Mouse (Mus musculus) CH12.LX (cell line): ENCODE data around the gene Arhgap44. TPM values are rescaled to one million over a fixed set of nuclear protein-coding genes. Genes with fewer than 3 reads are reported as not detected.

Experiments used
- DNase-seq: peaks from one replicate; pipeline ENCODE4 v3.0.0-alpha.2; 2013; ENCODE audit errors: extremely low read depth
- H3K27ac ChIP-seq: 2 replicates; pipeline ENCODE4 v1.5.1; 2012; ENCODE audit warnings: low read depth, mild to moderate bottlenecking, control low read depth, moderate library complexity; ENCODE audit not compliant: insufficient read depth
- H3K27me3 ChIP-seq: replicated peaks from 2 replicates; pipeline ENCODE3; 2012; ENCODE audit warnings: inconsistent platforms
- H3K36me3 ChIP-seq, 2 experiments: replicated peaks in 1 of 2; 2 replicates each; pipeline versions ENCODE3 to v1.6.1; 2012; ENCODE audit warnings: inconsistent platforms in 1 of 2, low read length in 1 of 2, mild to moderate bottlenecking in 1 of 2, mixed read lengths in 1 of 2, moderate library complexity in 1 of 2; ENCODE audit not compliant: control insufficient read depth in 1 of 2, insufficient read depth in 1 of 2
- H3K4me1 ChIP-seq, 2 experiments: 2 replicates each; pipeline ENCODE4 v1.6.1; 2012; ENCODE audit warnings: inconsistent platforms in 1 of 2, moderate library complexity in 1 of 2; ENCODE audit not compliant: insufficient read depth in 2 of 2, control insufficient read depth in 1 of 2
- H3K4me2 ChIP-seq: 2 replicates; pipeline ENCODE4 v1.6.1; 2012; ENCODE audit warnings: low read depth, mild to moderate bottlenecking, control low read depth; ENCODE audit not compliant: poor library complexity, insufficient read depth, severe bottlenecking
- H3K4me3 ChIP-seq, 3 experiments: fragments of 150-350 bp in 1 of 3; sonication (generic) in 1 of 3; replicated peaks in 1 of 3; 2 replicates each; pipeline versions ENCODE3 to v1.5.1; 2011 to 2012; ENCODE audit warnings: low read depth in 2 of 3, low read length in 2 of 3, mild to moderate bottlenecking in 2 of 3, moderate library complexity in 2 of 3, control low read depth in 1 of 3, improper control_type of control experiment in 1 of 3, inconsistent platforms in 1 of 3, mixed read lengths in 1 of 3; ENCODE audit not compliant: poor library complexity in 1 of 3
- H3K79me2 ChIP-seq: replicated peaks from 2 replicates; pipeline ENCODE4 v1.6.1; 2012; ENCODE audit warnings: mild to moderate bottlenecking, moderate library complexity; ENCODE audit not compliant: control insufficient read depth, poor library complexity, insufficient read depth, severe bottlenecking; ENCODE audit errors: extremely low read depth
- H3K9ac ChIP-seq: 2 replicates; pipeline ENCODE4 v1.6.1; 2012; ENCODE audit warnings: low read depth, mild to moderate bottlenecking, control low read depth, moderate library complexity; ENCODE audit not compliant: insufficient read depth
- H3K9me3 ChIP-seq: replicated peaks from 2 replicates; pipeline ENCODE3; 2012; ENCODE audit warnings: low read length, inconsistent platforms, mixed read lengths
- CTCF ChIP-seq, 2 experiments: IDR thresholded peaks in 1 of 2; conservative IDR thresholded peaks in 1 of 2; 2 replicates each; pipeline ENCODE4 v1.5.1; 2011 to 2012; ENCODE audit warnings: low read depth in 2 of 2, low read length in 2 of 2, improper control_type of control experiment in 1 of 2, inconsistent platforms in 1 of 2, mild to moderate bottlenecking in 1 of 2, moderate library complexity in 1 of 2
- EP300 ChIP-seq: IDR thresholded peaks from 2 replicates; pipeline ENCODE4 v1.6.1; 2011; ENCODE audit warnings: low read length, improper control_type of control experiment
- ETS1 ChIP-seq: conservative IDR thresholded peaks from 2 replicates; pipeline ENCODE4 v1.6.1; 2012; ENCODE audit warnings: low read depth, mild to moderate bottlenecking, inconsistent platforms, low read length, improper control_type of control experiment, moderate library complexity
- IRF4 ChIP-seq: IDR thresholded peaks from 2 replicates; pipeline ENCODE4 v1.6.1; 2014; ENCODE audit warnings: low read depth, mild to moderate bottlenecking, inconsistent platforms, low read length, improper control_type of control experiment
- MEF2A ChIP-seq: IDR thresholded peaks from 2 replicates; pipeline ENCODE4 v1.6.1; 2014; ENCODE audit warnings: low read depth, mild to moderate bottlenecking, inconsistent platforms, low read length, improper control_type of control experiment, borderline replicate concordance
- PAX5 ChIP-seq: IDR thresholded peaks from 2 replicates; pipeline ENCODE4 v1.6.1; 2012; ENCODE audit warnings: low read length, inconsistent platforms, mixed read lengths
- ZKSCAN1 ChIP-seq: IDR thresholded peaks from 2 replicates; pipeline ENCODE4 v1.6.1; 2012; ENCODE audit warnings: low read depth, inconsistent platforms, low read length, improper control_type of control experiment, borderline replicate concordance
- dilution Hi-C: fragments of 300-500 bp; cut with MboI; formaldehyde crosslinking; loops from 2 replicates; pipeline ENCODE4 v1.14.3; 2020; ENCODE audit warnings: low sequenced_read_pairs; ENCODE audit not compliant: extremely low pct_unique_long_range_greater_than_20kb, extremely low pct_ligation_motif_present
- in situ Hi-C: fragments of 300-500 bp; cut with MboI; formaldehyde crosslinking; loops from 3 replicates; pipeline ENCODE4 v1.14.3; 2019; ENCODE audit warnings: low sequenced_read_pairs, low pct_ligation_motif_present, low pct_unique_long_range_greater_than_20kb, mixed read lengths
- polyA plus RNA-seq: library from polyadenylated mRNA; unstranded; fragments of >175 nt; gene quantifications from 2 replicates; pipeline ENCODE4 v1.2.1, GENCODE M21; 2012; ENCODE audit warnings: low read depth; ENCODE audit not compliant: insufficient read length
- total RNA-seq, 2 experiments: library from RNA; depleted of rRNA; stranded (reverse); fragments of 300-350 nt in 1 of 2; fragments of >200 nt in 1 of 2; gene quantifications; 2 replicates each; pipeline ENCODE4 v1.2.3; 2012 to 2014

Gene Arhgap44
- total and polyA plus RNA-seq, 3 experiments = 0.07 TPM; not detected in 2

GRCm38 (mm10) chr11:65126566-65126965 is 36.2 kb downstream of the Arhgap44 start:
- in situ Hi-C loops = no loop called here
- H3K9ac ChIP-seq = no peak overlapping the region
- no peak overlapping the region for H3K4me2 ChIP-seq
- no peak overlapping the region for H3K27ac ChIP-seq
- H3K9me3 ChIP-seq = no peaks in the 10 kb centered on the region
- peak; percentile 81 for TF ChIP-seq IRF4
- TF ChIP-seq EP300 = peak; percentile 39; the same call in 1 of the 2 replicates
- TF ChIP-seq ZKSCAN1 = no peak
- peak; percentile 29; the same call in 1 of the 2 replicates for TF ChIP-seq ETS1
- dilution Hi-C loops = no loop called here
- DNase-seq = peak; percentile 55
- peaks cover 3 to 18% of the 10 kb centered on the region in 2 experiments for H3K4me1 ChIP-seq
- H3K27me3 ChIP-seq = no peaks in the 10 kb centered on the region
- H3K4me3 ChIP-seq = no peak overlapping the region
- H3K36me3 ChIP-seq = no peaks in the 10 kb centered on the region
- no peaks in the 10 kb centered on the region for H3K79me2 ChIP-seq

GRCm38 (mm10) chr11:65124913-65125418 is 37.8 kb downstream of the Arhgap44 start:
- no peak overlapping the region for H3K4me2 ChIP-seq
- no peak for DNase-seq
- H3K9ac ChIP-seq = no peak overlapping the region
- H3K4me3 ChIP-seq = no peak overlapping the region
- H3K36me3 ChIP-seq = no peaks in the 10 kb centered on the region
- no peak overlapping the region for H3K27ac ChIP-seq
- H3K4me1 ChIP-seq = peaks cover 3 to 18% of the 10 kb centered on the region in 2 experiments
- in situ Hi-C loops = no loop called here
- H3K27me3 ChIP-seq = no peaks in the 10 kb centered on the region
- no peaks in the 10 kb centered on the region for H3K9me3 ChIP-seq
- no peak for TF ChIP-seq PAX5
- TF ChIP-seq ZKSCAN1 = no peak
- TF ChIP-seq, all 38 proteins: peak for 0
- H3K79me2 ChIP-seq = no peaks in the 10 kb centered on the region
- dilution Hi-C loops = no loop called here

- Histone ChIP-seq H3K4me3 (no peak overlapping the region), H3K79me2 (no peaks in the 10 kb centered on the region), H3K4me1 (no peaks in the 10 kb centered on the region), H3K36me3 (no peaks in the 10 kb centered on the region), H3K27ac (no peak overlapping the region), H3K9me3 (no peaks in the 10 kb centered on the region), H3K27me3 (no peaks in the 10 kb centered on the region), H3K4me2 (no peak overlapping the region), H3K9ac (no peak overlapping the region)
- TF ChIP-seq MEF2A = no peak
- no peak for TF ChIP-seq CTCF (conservative IDR thresholded peaks at IDR 0.05 in 1 of 2, IDR thresholded peaks at IDR 0.05 in 1 of 2; ENCODE audit: low read depth in 2 of 2, low read length in 2 of 2)
- no peak for DNase-seq
- in situ Hi-C loops (no loop called here), dilution Hi-C loops (no loop called here)
Observed at GRCm38 (mm10) chr11:65120276-65120675, 42.5 kb downstream of the Arhgap44 start.
